Mouse (Mus musculus) embryonic facial prominence, embryonic 14.5 days (tissue): ENCODE data around the gene Sipa1l1. TPM values are rescaled to one million over a fixed set of nuclear protein-coding genes. Genes with fewer than 3 reads are reported as not detected.
A peak's percentile ranks its signal among the peaks of the same experiment; 100 is the strongest.

Experiments used
- ATAC-seq: fragments of 200-750 bp; cut with Nextera tagmentation; 2 replicates; pipeline ENCODE4 v1.8.0; 2017; ENCODE audit warnings: low read depth, moderate number of reproducible peaks, moderate TSS enrichment
- DNase-seq: peaks from one replicate; pipeline ENCODE4 v3.0.0-alpha.2; 2015; ENCODE audit warnings: low spot score
- H3K27ac ChIP-seq: fragments of 300-500 bp; sonication (generic); replicated peaks from 2 replicates; pipeline ENCODE4 v1.5.1; 2014; ENCODE audit warnings: low read depth, mild to moderate bottlenecking, low read length, moderate library complexity
- H3K27me3 ChIP-seq: fragments of 300-500 bp; sonication (generic); replicated peaks from 2 replicates; pipeline ENCODE4 v1.6.1; 2014; ENCODE audit warnings: low read length; ENCODE audit not compliant: control insufficient read depth, insufficient read depth
- H3K36me3 ChIP-seq: fragments of 300-500 bp; sonication (generic); 2 replicates; pipeline ENCODE4 v1.6.1; 2014; ENCODE audit warnings: low read length, mixed read lengths; ENCODE audit not compliant: control insufficient read depth, insufficient read depth
- H3K4me1 ChIP-seq: fragments of 300-500 bp; sonication (generic); 2 replicates; pipeline ENCODE4 v1.6.1; 2014; ENCODE audit warnings: antibody characterized with exemption, low read length; ENCODE audit not compliant: control insufficient read depth, insufficient read depth
- H3K4me2 ChIP-seq: fragments of 300-500 bp; sonication (generic); 2 replicates; pipeline ENCODE4 v1.6.1; 2014; ENCODE audit warnings: low read depth, mild to moderate bottlenecking, low read length, moderate library complexity, mixed read lengths
- H3K4me3 ChIP-seq: fragments of 300-500 bp; sonication (generic); 2 replicates; pipeline ENCODE4 v1.5.1; 2014; ENCODE audit warnings: low read depth, mild to moderate bottlenecking, low read length
- H3K9ac ChIP-seq: fragments of 300-500 bp; sonication (generic); 2 replicates; pipeline ENCODE4 v1.6.1; 2014; ENCODE audit warnings: low read depth, mild to moderate bottlenecking, low read length, moderate library complexity, mixed read lengths
- H3K9me3 ChIP-seq: fragments of 300-500 bp; sonication (generic); 2 replicates; pipeline ENCODE4 v1.6.1; 2016; ENCODE audit warnings: low read length; ENCODE audit not compliant: control insufficient read depth
- WGBS: fragments of 180-500 bp; shearing (Covaris S2); extraction: QIAGEN DNeasy Blood & Tissue Kit; methylation state at CpG from one replicate; pipeline ENCODE4 v1.1.7; 2014; 5-methylcytosine and 5-hydroxymethylcytosine counted together
- polyA plus RNA-seq: library from polyadenylated mRNA; unstranded; fragments of >200 nt; fragmentation: Nextera tagmentation; extraction: Ambion mirVana; gene quantifications from 2 replicates; pipeline ENCODE4 v1.2.1, GENCODE M21; 2014

Gene Sipa1l1
- polyA plus RNA-seq, 1 experiment from 2014 or later: 23.8 TPM

DNA sequence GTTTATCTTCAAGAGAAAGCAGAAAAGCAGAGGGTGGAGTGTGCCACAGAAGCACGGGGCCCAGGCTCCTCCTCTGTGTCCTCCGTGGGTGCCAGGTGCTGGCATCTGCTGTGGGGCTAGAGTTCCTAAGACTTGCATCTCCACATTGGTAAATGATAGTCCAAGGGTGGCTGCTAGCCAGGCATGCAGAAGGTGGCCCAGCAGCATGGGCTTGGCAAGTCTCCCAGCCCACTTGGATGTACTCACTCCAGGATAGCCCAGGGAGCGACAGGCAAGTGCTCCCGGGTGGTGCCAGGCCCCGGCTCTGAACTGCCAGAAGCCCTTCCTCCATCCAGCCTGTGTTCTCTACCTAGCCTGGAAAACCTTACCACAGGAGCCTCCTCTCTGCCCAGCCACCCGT is 239.4 kb downstream of the Sipa1l1 start:
- Histone ChIP-seq H3K36me3 (peaks cover 9% of the 10 kb centered on the region; the same call in 1 of the 2 replicates), H3K4me1 (peaks cover 36% of the 10 kb centered on the region), H3K9ac (no peak overlapping the region), H3K4me3 (no peak overlapping the region), H3K27me3 (no peaks in the 10 kb centered on the region), H3K9me3 (no peaks in the 10 kb centered on the region), H3K27ac (no peak overlapping the region), H3K4me2 (no peak overlapping the region)
- DNase-seq (peak; percentile 73), ATAC-seq (peak; percentile 54; the same call in 1 of the 2 replicates)
- WGBS: 52% methylated on average over 6 of the region's 6 CpGs

- DNase-seq (no peak), ATAC-seq (no peak)
- Histone ChIP-seq H3K4me2 (no peak overlapping the region), H3K4me1 (peaks cover 36% of the 10 kb centered on the region), H3K4me3 (no peak overlapping the region), H3K27ac (no peak overlapping the region), H3K36me3 (peaks cover 4% of the 10 kb centered on the region; the same call in 1 of the 2 replicates), H3K27me3 (no peaks in the 10 kb centered on the region), H3K9me3 (no peaks in the 10 kb centered on the region), H3K9ac (no peak overlapping the region)
- 61% methylated on average over 7 of the region's 7 CpGs for WGBS
Observed at GRCm38 (mm10) chr12:82409686-82410472, 240.8 kb downstream of the Sipa1l1 start.

- Histone ChIP-seq H3K9ac (no peak overlapping the region), H3K27ac (peak overlapping the region; percentile 73), H3K4me3 (no peak overlapping the region), H3K4me2 (no peak overlapping the region), H3K4me1 (peaks cover 33% of the 10 kb centered on the region), H3K27me3 (no peaks in the 10 kb centered on the region), H3K9me3 (no peaks in the 10 kb centered on the region), H3K36me3 (peaks cover 14% of the 10 kb centered on the region)
- peak; percentile 88 for DNase-seq
- 34% methylated on average over 3 of the region's 3 CpGs for WGBS
- peak; percentile 38; the same call in 1 of the 2 replicates for ATAC-seq
Observed at GRCm38 (mm10) chr12:82412291-82413032, 243.3 kb downstream of the Sipa1l1 start.

DNA sequence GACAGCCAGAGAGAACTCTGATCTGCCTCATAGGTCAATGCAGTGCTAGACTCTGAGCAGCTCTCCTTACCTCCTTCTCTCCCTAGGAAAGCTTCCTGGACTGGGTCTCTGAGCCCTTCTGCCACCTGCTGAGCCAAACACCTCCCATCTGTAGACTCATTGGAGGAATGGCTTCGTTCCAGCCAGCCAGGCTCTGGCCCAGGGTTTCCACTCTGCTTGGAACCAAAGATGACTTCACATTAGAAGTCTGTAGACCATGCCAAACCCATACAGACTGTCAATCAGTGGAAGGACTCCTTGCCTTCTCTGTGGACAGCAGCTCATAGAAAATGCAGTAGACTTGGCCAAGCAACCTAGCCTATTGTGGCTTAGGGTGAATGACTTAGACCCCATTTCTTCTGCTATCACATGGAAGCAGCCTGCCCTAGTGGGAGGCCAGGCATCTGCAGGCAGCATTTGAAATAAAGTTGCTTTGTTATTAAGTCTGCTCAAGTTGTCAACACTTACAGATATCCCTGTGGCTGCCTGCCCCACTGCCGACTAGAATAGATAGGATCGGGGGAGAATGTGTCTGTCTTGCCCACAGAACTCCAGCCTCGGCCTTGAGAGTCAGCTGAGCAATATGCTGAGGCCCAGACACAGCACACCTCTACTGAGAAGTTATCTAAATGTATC is 246.7 kb downstream of the Sipa1l1 start:
- no peaks in the 10 kb centered on the region for H3K27me3 ChIP-seq
- WGBS: 64% methylated on average over 4 of the region's 4 CpGs
- peak; percentile 79 for DNase-seq
- no peak overlapping the region for H3K4me2 ChIP-seq
- no peak overlapping the region for H3K4me3 ChIP-seq
- no peaks in the 10 kb centered on the region for H3K9me3 ChIP-seq
- H3K4me1 ChIP-seq: peaks cover 18% of the 10 kb centered on the region
- H3K9ac ChIP-seq: no peak overlapping the region
- H3K36me3 ChIP-seq: peaks cover 17% of the 10 kb centered on the region
- H3K27ac ChIP-seq: no peak overlapping the region
- peak; percentile 81 for ATAC-seq

- 88% methylated on average over 8 of the region's 8 CpGs for WGBS
- Histone ChIP-seq H3K4me3 (no peak overlapping the region), H3K4me2 (no peak overlapping the region), H3K4me1 (peaks cover 4% of the 10 kb centered on the region; the same call in 1 of the 2 replicates), H3K9me3 (no peaks in the 10 kb centered on the region), H3K27ac (no peak overlapping the region), H3K27me3 (no peaks in the 10 kb centered on the region), H3K36me3 (peaks cover 44% of the 10 kb centered on the region), H3K9ac (no peak overlapping the region)
- ATAC-seq (no peak), DNase-seq (no peak)
Observed at GRCm38 (mm10) chr12:82419027-82419426, 249.9 kb downstream of the Sipa1l1 start.

DNA sequence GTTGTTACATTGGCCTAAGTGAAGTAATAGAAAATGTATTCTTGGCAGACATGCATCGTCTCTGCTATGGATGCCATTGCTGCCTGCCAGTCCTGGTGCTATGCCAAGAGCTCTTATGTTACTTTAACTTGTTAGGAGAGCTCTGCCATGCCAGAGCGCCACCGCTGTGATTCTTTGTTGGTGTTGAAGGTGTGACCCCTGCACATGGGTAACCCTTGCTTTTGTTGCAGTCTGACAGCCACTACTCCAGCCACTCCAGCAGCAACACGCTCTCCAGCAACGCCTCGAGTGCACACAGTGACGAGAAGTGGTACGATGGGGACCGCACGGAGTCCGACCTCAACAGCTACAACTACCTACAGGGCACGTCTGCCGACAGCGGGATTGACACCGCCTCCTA is 255.7 kb downstream of the Sipa1l1 start:
- WGBS: 86% methylated on average over 15 of the region's 15 CpGs
- no peak overlapping the region for H3K4me3 ChIP-seq
- H3K27ac ChIP-seq: no peak overlapping the region
- no peaks in the 10 kb centered on the region for H3K27me3 ChIP-seq
- H3K4me2 ChIP-seq: no peak overlapping the region
- no peaks in the 10 kb centered on the region for H3K9me3 ChIP-seq
- peaks cover 54% of the 10 kb centered on the region for H3K36me3 ChIP-seq
- DNase-seq (peak; percentile 64), ATAC-seq (no peak)
- peaks cover 6% of the 10 kb centered on the region; the same call in 1 of the 2 replicates for H3K4me1 ChIP-seq
- no peak overlapping the region for H3K9ac ChIP-seq

- ATAC-seq (no peak), DNase-seq (no peak)
- no peak overlapping the region for H3K9ac ChIP-seq
- H3K9me3 ChIP-seq: no peaks in the 10 kb centered on the region
- H3K4me2 ChIP-seq: no peak overlapping the region
- no peak overlapping the region for H3K4me3 ChIP-seq
- 92% methylated on average over 11 of the region's 11 CpGs for WGBS
- H3K36me3 ChIP-seq: peaks cover 54% of the 10 kb centered on the region
- H3K27me3 ChIP-seq: no peaks in the 10 kb centered on the region
- no peak overlapping the region for H3K27ac ChIP-seq
- H3K4me1 ChIP-seq: peaks cover 6% of the 10 kb centered on the region; the same call in 1 of the 2 replicates
Observed at GRCm38 (mm10) chr12:82425853-82426252, 256.7 kb downstream of the Sipa1l1 start.

DNA sequence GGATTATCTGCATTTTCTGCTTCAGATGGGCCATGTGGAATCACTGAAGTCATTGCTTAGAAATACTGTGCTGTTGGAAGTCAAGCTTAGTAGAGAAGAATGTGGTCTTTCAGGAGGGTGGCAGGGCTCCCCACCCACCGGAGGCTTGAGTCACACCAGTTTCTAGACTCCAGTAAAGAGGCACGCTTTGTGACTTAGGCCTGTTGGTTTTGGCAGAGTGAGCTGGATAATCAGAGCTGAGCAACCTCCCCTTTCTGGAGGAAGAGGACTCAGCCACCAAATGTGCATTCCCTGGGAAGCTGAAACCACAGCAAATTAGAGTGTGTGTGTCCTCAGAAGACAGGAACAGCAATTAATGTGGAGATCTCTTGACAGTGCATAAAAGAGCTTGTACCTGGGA is 258.3 kb downstream of the Sipa1l1 start:
- no peaks in the 10 kb centered on the region for H3K9me3 ChIP-seq
- H3K27me3 ChIP-seq: no peaks in the 10 kb centered on the region
- WGBS: 59% methylated on average over 2 of the region's 2 CpGs
- no peak overlapping the region for H3K4me2 ChIP-seq
- peak; percentile 83 for DNase-seq
- peaks cover 6% of the 10 kb centered on the region; the same call in 1 of the 2 replicates for H3K4me1 ChIP-seq
- 0 out of 2 replicates have a peak overlapping the region, but pooled peaks have one; percentile 30 for H3K27ac ChIP-seq
- peak; percentile 83 for ATAC-seq
- H3K9ac ChIP-seq: no peak overlapping the region
- H3K4me3 ChIP-seq: no peak overlapping the region
- peaks cover 43% of the 10 kb centered on the region for H3K36me3 ChIP-seq
